ENCODE assay signal across 14 mouse cellular contexts in the genomic region with DNA sequence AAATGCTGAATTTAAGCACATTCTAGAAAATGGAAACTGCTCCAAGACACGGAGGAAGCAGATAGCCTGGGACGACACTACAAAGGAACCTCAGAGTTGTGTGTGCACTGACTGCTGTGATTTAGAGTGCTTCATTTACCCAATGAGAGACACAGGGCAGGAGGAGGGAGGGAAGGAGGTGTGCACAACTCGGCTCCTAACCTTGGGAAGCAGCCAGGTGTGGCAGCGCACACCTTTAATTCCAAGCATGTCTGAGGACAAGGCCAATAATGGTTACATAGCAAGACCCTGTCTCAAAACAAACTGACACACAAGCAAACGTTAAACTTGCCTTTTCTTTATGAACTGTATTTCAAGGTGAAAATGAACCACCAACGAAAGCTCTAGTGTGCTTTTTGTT. TPM values are rescaled to one million over a fixed set of nuclear protein-coding genes. Genes with fewer than 3 reads are reported as not detected.
DNase-seq lines count a peak whose midpoint lies in the region; ATAC-seq and TF ChIP-seq lines count a peak whose summit lies in the region.
"Had no signal": no experiment of that assay in that cellular context is flagged by ENCODE, and none has a peak within 500 bp of the region (broad histone marks: within the 10 kb centered on the region; RNA-seq: fewer than 3 reads in every experiment).

No protein-coding gene starts in this region.

- H3K4me2 ChIP-seq in forebrain, embryonic 14.5 days (ENCODE audit: low read length), result peak overlapping the region; percentile 63; the same call in 1 of the 2 replicates
- no peak overlapping the region for H3K4me2 ChIP-seq in forebrain, embryonic 11.5 days (ENCODE audit: low read depth, low read length, severe bottlenecking)
- peak overlapping the region; percentile 92 for H3K4me2 ChIP-seq in liver, postnatal 0 days (ENCODE audit: low read depth, low read length)

- no peak for TF ChIP-seq EP300 in liver, postnatal 0 days (IDR thresholded peaks at IDR 0.05; ENCODE audit: low read depth)

- no peak for TF ChIP-seq POLR2A in embryonic fibroblast, embryonic 13.5 days (IDR thresholded peaks at IDR 0.05; ENCODE audit: low read depth, low read length)

- peaks cover 7% of the 10 kb centered on the region for H3K36me3 ChIP-seq in forebrain, embryonic 14.5 days (ENCODE audit: control insufficient read depth, insufficient read depth, low read length)
- no peaks in the 10 kb centered on the region for H3K36me3 ChIP-seq in forebrain, embryonic 11.5 days (ENCODE audit: control insufficient read depth, insufficient read depth, low read length)
- H3K36me3 ChIP-seq in megakaryocyte, embryonic 14.5 days (replicated peaks; ENCODE audit: low read length), result peaks cover 27% of the 10 kb centered on the region
- H3K36me3 ChIP-seq in liver, postnatal 0 days (replicated peaks; ENCODE audit: insufficient read depth, low read length), result peaks cover 6% of the 10 kb centered on the region

- H3K4me3 ChIP-seq in forebrain, embryonic 14.5 days (ENCODE audit: low read depth, low read length), result no peak overlapping the region
- no peak overlapping the region for H3K4me3 ChIP-seq in forebrain, embryonic 11.5 days (ENCODE audit: low read depth, low read length)
- H3K4me3 ChIP-seq in megakaryocyte, embryonic 14.5 days (replicated peaks), result peak overlapping the region; percentile 70
- 0 out of 2 replicates have a peak overlapping the region, but pooled peaks have one; percentile 3 for H3K4me3 ChIP-seq in embryonic fibroblast, embryonic 13.5 days (ENCODE audit: insufficient read depth, low read length)
- no peak overlapping the region for H3K4me3 ChIP-seq in liver, postnatal 0 days (ENCODE audit: low read depth, low read length)

- 77% methylated on average over 6 of the region's 6 CpGs for WGBS in forebrain, embryonic 14.5 days
- 90% methylated on average over 6 of the region's 6 CpGs for WGBS in forebrain, embryonic 11.5 days
- 68% methylated on average over 6 of the region's 6 CpGs for WGBS in liver, postnatal 0 days (ENCODE audit: insufficient replicate concordance)

- H3K9me3 ChIP-seq in forebrain, embryonic 14.5 days (replicated peaks; ENCODE audit: control insufficient read depth, low read length), result no peaks in the 10 kb centered on the region
- no peaks in the 10 kb centered on the region for H3K9me3 ChIP-seq in forebrain, embryonic 11.5 days (ENCODE audit: control insufficient read depth, low read length)
- H3K9me3 ChIP-seq in megakaryocyte, embryonic 14.5 days, result no peaks in the 10 kb centered on the region
- H3K9me3 ChIP-seq in liver, postnatal 0 days (ENCODE audit: low read length), result no peaks in the 10 kb centered on the region
- H3K9me3 ChIP-seq: heart, embryonic 15.5 days; limb, embryonic 15.5 days; midbrain, embryonic 12.5 days had no signal

- H3K27ac ChIP-seq in forebrain, embryonic 14.5 days (ENCODE audit: low read depth, low read length), result no peak overlapping the region
- H3K27ac ChIP-seq in forebrain, embryonic 11.5 days (ENCODE audit: low read depth, low read length), result no peak overlapping the region
- H3K27ac ChIP-seq in embryonic fibroblast, embryonic 13.5 days (ENCODE audit: insufficient read depth, low read length), result no peak overlapping the region
- no peak overlapping the region for H3K27ac ChIP-seq in liver, postnatal 0 days (ENCODE audit: low read depth)
- H3K27ac ChIP-seq: heart, embryonic 15.5 days; limb, embryonic 15.5 days; midbrain, embryonic 12.5 days had no signal

- intact Hi-C loops in gastrocnemius, postnatal 36 days (cut with DNase I), result no loop called here

- H3K4me1 ChIP-seq in forebrain, embryonic 14.5 days (ENCODE audit: control insufficient read depth, insufficient read depth, low read length), result peaks cover 14% of the 10 kb centered on the region
- H3K4me1 ChIP-seq in forebrain, embryonic 11.5 days (replicated peaks; ENCODE audit: control insufficient read depth, insufficient read depth, low read length), result peaks cover 4% of the 10 kb centered on the region; the same call in 1 of the 2 replicates
- peaks cover 54% of the 10 kb centered on the region for H3K4me1 ChIP-seq in megakaryocyte, embryonic 14.5 days
- peaks cover 2% of the 10 kb centered on the region; the same call in 1 of the 2 replicates for H3K4me1 ChIP-seq in embryonic fibroblast, embryonic 13.5 days (ENCODE audit: control insufficient read depth, insufficient read depth, low read length)
- peaks cover 18% of the 10 kb centered on the region for H3K4me1 ChIP-seq in liver, postnatal 0 days (ENCODE audit: insufficient read depth)

- no peaks in the 10 kb centered on the region for H3K27me3 ChIP-seq in forebrain, embryonic 14.5 days (replicated peaks; ENCODE audit: control insufficient read depth, insufficient read depth, low read length)
- H3K27me3 ChIP-seq in forebrain, embryonic 11.5 days (ENCODE audit: control insufficient read depth, insufficient read depth, low read length), result no peaks in the 10 kb centered on the region
- H3K27me3 ChIP-seq in megakaryocyte, embryonic 14.5 days (replicated peaks), result no peaks in the 10 kb centered on the region
- no peaks in the 10 kb centered on the region for H3K27me3 ChIP-seq in liver, postnatal 0 days (ENCODE audit: insufficient read depth, low read length)
- H3K27me3 ChIP-seq: heart, embryonic 15.5 days; limb, embryonic 15.5 days; midbrain, embryonic 12.5 days; Patski had no signal

- no peak overlapping the region for H3K9ac ChIP-seq in forebrain, embryonic 14.5 days (ENCODE audit: low read length)
- H3K9ac ChIP-seq in forebrain, embryonic 11.5 days (ENCODE audit: low read length), result no peak overlapping the region
- H3K9ac ChIP-seq in liver, postnatal 0 days (replicated peaks), result no peak overlapping the region
- H3K9ac ChIP-seq: limb, embryonic 15.5 days; midbrain, embryonic 12.5 days had no signal

- ATAC-seq in forebrain, embryonic 14.5 days, result no peak
- no peak for ATAC-seq in forebrain, embryonic 11.5 days (replicated peaks; ENCODE audit: low FRiP score)
- no peak for ATAC-seq in megakaryocyte, adult 5-6 weeks (ENCODE audit: poor library complexity, severe bottlenecking)
- ATAC-seq in liver, postnatal 0 days, result no peak
- ATAC-seq: Patski had no signal

- DNase-seq in forebrain, embryonic 14.5 days (ENCODE audit: low spot score), result no peak
- DNase-seq in forebrain, embryonic 11.5 days (ENCODE audit: low spot score), result no peak
- no peak for DNase-seq in liver, postnatal 0 days
- DNase-seq in cerebellum, adult 9-10 months, result no peak
- DNase-seq in gastrocnemius, postnatal 36 days, result no peak
- DNase-seq: cerebellum, adult 8-10 months; thymus, adult 2 months had no signal

- no peak for TF ChIP-seq CTCF in embryonic fibroblast, embryonic 13.5 days (IDR thresholded peaks at IDR 0.05; ENCODE audit: borderline replicate concordance, insufficient read depth, low read length)
- no peak for TF ChIP-seq CTCF in liver, postnatal 0 days (IDR thresholded peaks at IDR 0.05; ENCODE audit: low read depth)

RNA-seq across cellular contexts. Expression of gene Mtrex, which starts 1.9 kb away (rescaled TPM):
- polyA plus RNA-seq in forebrain, embryonic 14.5 days (2014; fragmentation: Nextera tagmentation; extraction: Ambion mirVana), result 70.6 and 77.9 TPM in 2 replicates
- polyA plus RNA-seq in forebrain, embryonic 11.5 days (2014; fragmentation: Nextera tagmentation; extraction: Ambion mirVana), result 101 and 109 TPM in 2 replicates
- polyA plus RNA-seq in megakaryocyte, embryonic 14.5 days (2012; ENCODE audit: insufficient read depth, low replicate concordance), result 2.0 TPM in 1 of 2 replicates, not detected in the other
- total RNA-seq in megakaryocyte, adult 5-6 weeks (2015), result 46.6 and 47.3 TPM in 2 replicates
- total RNA-seq in megakaryocyte, adult 5-6 weeks (2017), result 47.5 and 51.9 TPM in 2 replicates
- polyA plus RNA-seq in embryonic fibroblast, embryonic 13.5 days (2011; ENCODE audit: insufficient read length, low read depth, missing spikeins), result 54.5 and 58.5 TPM in 2 replicates
- 13.5 and 13.8 TPM in 2 replicates for polyA plus RNA-seq in liver, postnatal 0 days (2015; fragmentation: Nextera tagmentation; extraction: Ambion mirVana)
- total RNA-seq in gastrocnemius, postnatal 36 days (2021), result 10 to 100 TPM; 22.6 to 27.3 TPM

RNA-seq across cellular contexts. Expression of gene Dhx29, which starts 2.0 kb away (rescaled TPM):
- polyA plus RNA-seq in forebrain, embryonic 14.5 days (2014; fragmentation: Nextera tagmentation; extraction: Ambion mirVana), result 17.5 and 25.4 TPM in 2 replicates
- polyA plus RNA-seq in forebrain, embryonic 11.5 days (2014; fragmentation: Nextera tagmentation; extraction: Ambion mirVana), result 34.3 and 37.2 TPM in 2 replicates
- polyA plus RNA-seq in megakaryocyte, embryonic 14.5 days (2012; ENCODE audit: insufficient read depth, low replicate concordance), result 0.47 and 3.7 TPM in 2 replicates
- total RNA-seq in megakaryocyte, adult 5-6 weeks (2015), result 9.9 and 12.0 TPM in 2 replicates
- 14.7 and 14.9 TPM in 2 replicates for total RNA-seq in megakaryocyte, adult 5-6 weeks (2017)
- 24.0 and 25.5 TPM in 2 replicates for polyA plus RNA-seq in embryonic fibroblast, embryonic 13.5 days (2011; ENCODE audit: insufficient read length, low read depth, missing spikeins)
- polyA plus RNA-seq in liver, postnatal 0 days (2015; fragmentation: Nextera tagmentation; extraction: Ambion mirVana), result 5.0 and 5.3 TPM in 2 replicates
- 10 to 100 TPM; 11.4 to 12.9 TPM for total RNA-seq in gastrocnemius, postnatal 36 days (2021)

Comparison
In these comparisons a context has a peak if more than half of its experiments do, and no peak if none do; other contexts are left out.
1. H3K4me3 ChIP-seq: peak in megakaryocyte, embryonic 14.5 days (single experiment) and embryonic fibroblast, embryonic 13.5 days (single experiment); none in forebrain, embryonic 14.5 days (single experiment), forebrain, embryonic 11.5 days (single experiment) and liver, postnatal 0 days (single experiment).